In the genomic region with DNA sequence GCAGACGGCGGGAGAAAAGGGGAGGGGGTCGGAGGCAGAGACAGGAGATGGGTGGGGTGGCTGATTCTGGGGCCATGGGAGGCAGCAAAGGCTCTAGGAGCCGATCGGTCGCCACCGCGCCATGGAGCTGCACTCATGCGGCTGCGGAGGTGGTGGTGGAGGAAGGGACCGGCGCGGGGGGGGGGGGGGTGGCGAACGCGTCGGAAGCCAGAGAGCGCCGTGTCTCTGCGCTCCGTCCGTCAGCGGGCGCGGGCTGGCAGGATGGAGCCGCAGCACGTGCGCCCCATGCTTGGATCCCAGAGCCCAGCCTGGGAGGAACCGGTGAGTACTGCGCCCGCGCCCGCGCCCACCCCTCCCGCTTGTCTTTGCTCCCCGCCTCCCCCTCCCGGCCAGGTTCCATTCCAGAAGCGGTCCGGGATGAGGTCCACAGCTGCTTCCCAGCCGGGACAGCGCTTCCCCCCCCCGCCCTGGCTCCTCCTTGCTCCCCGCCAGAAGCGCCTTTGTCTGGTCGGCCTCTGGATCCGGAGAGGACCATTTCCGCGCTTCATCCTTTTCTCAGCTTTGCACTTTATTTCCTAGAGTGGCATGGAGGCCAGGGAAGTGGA, we compare ENCODE assay signal across 11 mouse cellular contexts. TPM values are rescaled to one million over a fixed set of nuclear protein-coding genes. Genes with fewer than 3 reads are reported as not detected.
DNase-seq lines count a peak whose midpoint lies in the region; ATAC-seq and TF ChIP-seq lines count a peak whose summit lies in the region.
"Not testable (repeated sequence)": the region's sequence is repeated elsewhere in the genome, so short reads cannot be mapped to it uniquely, and the experiment has no call there.
"Had no signal": no experiment of that assay in that cellular context is flagged by ENCODE, and none has a peak within 500 bp of the region (broad histone marks: within the 10 kb centered on the region; RNA-seq: fewer than 3 reads in every experiment).

A gene (plus strand): TSS at position 288 of the 605 bp plus-strand sequence.

- peak within 1 kb of the TSS; percentile 35 for H3K4me3 ChIP-seq in embryonic facial prominence, embryonic 11.5 days (ENCODE audit: low read depth, low read length)
- peak within 1 kb of the TSS; percentile 48 for H3K4me3 ChIP-seq in hindbrain, embryonic 15.5 days
- peak within 1 kb of the TSS; percentile 29; the same call in 1 of the 2 replicates for H3K4me3 ChIP-seq in layer of hippocampus, adult 2 months
- peak within 1 kb of the TSS; percentile 29 for H3K4me3 ChIP-seq in lung, embryonic 14.5 days (ENCODE audit: low read depth, low read length)
- H3K4me3 ChIP-seq in neural tube, embryonic 11.5 days (ENCODE audit: low read depth, low read length): peak within 1 kb of the TSS; percentile 31
- peak within 1 kb of the TSS; percentile 10; the same call in 1 of the 2 replicates for H3K4me3 ChIP-seq in stomach, postnatal 0 days (ENCODE audit: low read depth, low read length)

- WGBS in embryonic facial prominence, embryonic 11.5 days: 2% methylated on average over 27 of the region's 48 CpGs
- 0% methylated on average over 23 of the region's 48 CpGs for WGBS in hindbrain, embryonic 15.5 days
- WGBS in lung, embryonic 14.5 days: under 1% methylated on average over 15 of the region's 48 CpGs
- 4% methylated on average over 24 of the region's 48 CpGs for WGBS in neural tube, embryonic 11.5 days
- WGBS in stomach, postnatal 0 days: 6% methylated on average over 21 of the region's 48 CpGs

- DNase-seq in R1 (ENCODE audit: low read depth, low spot score): peak; percentile 17
- peak; percentile 25 for DNase-seq in embryonic facial prominence, embryonic 11.5 days (ENCODE audit: low spot score)
- DNase-seq in gastrocnemius, postnatal 10 days: peak; percentile 2
- DNase-seq in layer of hippocampus, adult 2 months (ENCODE audit: low spot score in 2 of 2): not testable (repeated sequence)
- DNase-seq in lung, embryonic 14.5 days: peak; percentile 1
- DNase-seq in neural tube, embryonic 11.5 days (ENCODE audit: low spot score): peak; percentile 31
- peak; percentile 13 for DNase-seq in stomach, postnatal 0 days (ENCODE audit: low spot score)

- not testable (repeated sequence) for H3K9me3 ChIP-seq in embryonic facial prominence, embryonic 11.5 days (replicated peaks; ENCODE audit: control insufficient read depth, low read length); hindbrain, embryonic 15.5 days; lung, embryonic 14.5 days (ENCODE audit: low read depth, low read length); neural tube, embryonic 11.5 days (ENCODE audit: control insufficient read depth, low read length); stomach, postnatal 0 days (ENCODE audit: control insufficient read depth, low read length)

- ATAC-seq in embryonic facial prominence, embryonic 11.5 days (replicated peaks; ENCODE audit: insufficient number of reproducible peaks, low FRiP score, low TSS enrichment, low read depth); hindbrain, embryonic 15.5 days (ENCODE audit: low FRiP score, low read depth); lung, embryonic 14.5 days (ENCODE audit: insufficient read depth); neural tube, embryonic 11.5 days (ENCODE audit: insufficient read depth, low FRiP score, low TSS enrichment); stomach, postnatal 0 days (ENCODE audit: low FRiP score, low TSS enrichment): not testable (repeated sequence)

- H3K9ac ChIP-seq in embryonic facial prominence, embryonic 11.5 days (replicated peaks; ENCODE audit: low read length): peak within 1 kb of the TSS; percentile 47
- peak within 1 kb of the TSS; percentile 61 for H3K9ac ChIP-seq in hindbrain, embryonic 15.5 days
- not testable (repeated sequence) for H3K9ac ChIP-seq in lung, embryonic 14.5 days; stomach, postnatal 0 days (ENCODE audit: low read length)
- H3K9ac ChIP-seq in neural tube, embryonic 11.5 days (ENCODE audit: low read length): peak within 1 kb of the TSS; percentile 41

- not testable (repeated sequence) for TF ChIP-seq CTCF in layer of hippocampus, adult 2 months (conservative IDR thresholded peaks at IDR 0.05); lung, embryonic 14.5 days (IDR thresholded peaks at IDR 0.05; ENCODE audit: low read depth); stomach, postnatal 0 days (IDR thresholded peaks at IDR 0.05; ENCODE audit: low read depth)

- H3K4me2 ChIP-seq in embryonic facial prominence, embryonic 11.5 days (ENCODE audit: low read depth, low read length): peak within 1 kb of the TSS; percentile 64
- peak within 1 kb of the TSS; percentile 65 for H3K4me2 ChIP-seq in hindbrain, embryonic 15.5 days
- H3K4me2 ChIP-seq in lung, embryonic 14.5 days: peak within 1 kb of the TSS; percentile 62
- peak within 1 kb of the TSS; percentile 62 for H3K4me2 ChIP-seq in neural tube, embryonic 11.5 days (ENCODE audit: low read depth)
- H3K4me2 ChIP-seq in stomach, postnatal 0 days (replicated peaks; ENCODE audit: low read depth): peak within 1 kb of the TSS; percentile 44

- H3K4me1 ChIP-seq in embryonic facial prominence, embryonic 11.5 days (ENCODE audit: control insufficient read depth, insufficient read depth, low read length); hindbrain, embryonic 15.5 days (replicated peaks); lung, embryonic 14.5 days (ENCODE audit: insufficient read depth); neural tube, embryonic 11.5 days (ENCODE audit: control insufficient read depth, insufficient read depth, low read length); stomach, postnatal 0 days (replicated peaks; ENCODE audit: control insufficient read depth, insufficient read depth): not testable (repeated sequence)

- not testable (repeated sequence) for H3K27me3 ChIP-seq in embryonic facial prominence, embryonic 11.5 days (ENCODE audit: control insufficient read depth, insufficient read depth, low read length); hindbrain, embryonic 15.5 days; lung, embryonic 14.5 days (ENCODE audit: insufficient read depth, low read length); neural tube, embryonic 11.5 days (ENCODE audit: control insufficient read depth, insufficient read depth, low read length); stomach, postnatal 0 days (ENCODE audit: control insufficient read depth, insufficient read depth, low read length)

- not testable (repeated sequence) for H3K27ac ChIP-seq in embryonic facial prominence, embryonic 11.5 days (replicated peaks; ENCODE audit: low read depth, low read length); layer of hippocampus, adult 2 months; lung, embryonic 14.5 days (ENCODE audit: low read depth); neural tube, embryonic 11.5 days (ENCODE audit: low read depth, low read length); stomach, postnatal 0 days (replicated peaks)
- H3K27ac ChIP-seq in hindbrain, embryonic 15.5 days (replicated peaks): 0 out of 2 replicates have a peak within 1 kb of the TSS, but pooled peaks have one; percentile 25

- H3K36me3 ChIP-seq in embryonic facial prominence, embryonic 11.5 days (replicated peaks; ENCODE audit: control insufficient read depth, insufficient read depth, low read depth, low read length); hindbrain, embryonic 15.5 days; lung, embryonic 14.5 days (ENCODE audit: insufficient read depth); neural tube, embryonic 11.5 days (ENCODE audit: control insufficient read depth, insufficient read depth, low read length); stomach, postnatal 0 days (ENCODE audit: control insufficient read depth, insufficient read depth, low read length): not testable (repeated sequence)

- not testable (repeated sequence) for TF ChIP-seq EP300 in stomach, postnatal 0 days (optimal IDR thresholded peaks at IDR 0.05)

RNA-seq across cellular contexts. Expression of the gene that starts here (rescaled TPM):
- polyA plus RNA-seq in embryonic facial prominence, embryonic 11.5 days (2014; fragmentation: Nextera tagmentation; extraction: Ambion mirVana): 0.74 and 1.3 TPM in 2 replicates
- under 1 TPM; 0.19 to 0.79 TPM for total RNA-seq in gastrocnemius, postnatal 10 days (2021)
- polyA plus RNA-seq in hindbrain, embryonic 15.5 days (2015; fragmentation: Nextera tagmentation; extraction: Ambion mirVana): 6.7 and 7.4 TPM in 2 replicates
- total RNA-seq in layer of hippocampus, adult 2 months (2021): 1 to 10 TPM; 1.2 TPM
- 0.25 and 0.39 TPM in 2 replicates for polyA plus RNA-seq in lung, embryonic 14.5 days (2014; fragmentation: Nextera tagmentation; extraction: Ambion mirVana)
- polyA plus RNA-seq in neural tube, embryonic 11.5 days (2014; fragmentation: Nextera tagmentation; extraction: Ambion mirVana): 0.46 and 1.0 TPM in 2 replicates
- 0.13 TPM in 1 of 2 replicates, not detected in the other for polyA plus RNA-seq in stomach, postnatal 0 days (2015; fragmentation: Nextera tagmentation; extraction: Ambion mirVana)
- total RNA-seq: heart, adult 18-20 months; monocyte, adult 5-6 weeks had no signal
- polyA plus RNA-seq: kidney, adult 2 months had no signal

Comparison
In these comparisons a context has a peak if more than half of its experiments do, and no peak if none do; other contexts are left out.
1. Peak in DNase-seq in gastrocnemius, postnatal 10 days; RNA of the gene not detected or under 1 TPM.
2. Peak in DNase-seq, H3K4me3 ChIP-seq and H3K4me2 ChIP-seq in lung, embryonic 14.5 days; RNA of the gene not detected or under 1 TPM.
3. Peak in DNase-seq, H3K4me3 ChIP-seq and H3K4me2 ChIP-seq in stomach, postnatal 0 days; RNA of the gene not detected or under 1 TPM.